Mouse (Mus musculus) lung, postnatal 0 days (tissue): ENCODE data around the gene Cap2.

Experiments used
- CTCF ChIP-seq: IDR thresholded peaks from 2 replicates; pipeline ENCODE4 v1.5.1; 2016; ENCODE audit warnings: antibody characterized with exemption, mild to moderate bottlenecking
- EP300 ChIP-seq: IDR thresholded peaks from 2 replicates; pipeline ENCODE4 v1.6.1; 2016; ENCODE audit warnings: antibody characterized with exemption, mild to moderate bottlenecking, control low read depth

GRCm38 (mm10) chr13:46529037-46529436, 27.4 kb downstream of the Cap2 start:
- no peak for TF ChIP-seq CTCF
- no peak for TF ChIP-seq EP300
